Mouse (Mus musculus) T-helper 17 cell (primary cell): Measurements from ENCODE around the gene Zfhx3.

Experiments
- in situ Hi-C, 2 experiments: fragments of 300-600 bp; cut with MboI, MseI; formaldehyde crosslinking; loops; 1 replicate in 1 of 2; 2 replicates in 1 of 2; pipeline ENCODE4 v1.15.1; 2025; ENCODE audit warnings: high pct_unique_total_duplicates in 2 of 2

Gene Zfhx3

DNA sequence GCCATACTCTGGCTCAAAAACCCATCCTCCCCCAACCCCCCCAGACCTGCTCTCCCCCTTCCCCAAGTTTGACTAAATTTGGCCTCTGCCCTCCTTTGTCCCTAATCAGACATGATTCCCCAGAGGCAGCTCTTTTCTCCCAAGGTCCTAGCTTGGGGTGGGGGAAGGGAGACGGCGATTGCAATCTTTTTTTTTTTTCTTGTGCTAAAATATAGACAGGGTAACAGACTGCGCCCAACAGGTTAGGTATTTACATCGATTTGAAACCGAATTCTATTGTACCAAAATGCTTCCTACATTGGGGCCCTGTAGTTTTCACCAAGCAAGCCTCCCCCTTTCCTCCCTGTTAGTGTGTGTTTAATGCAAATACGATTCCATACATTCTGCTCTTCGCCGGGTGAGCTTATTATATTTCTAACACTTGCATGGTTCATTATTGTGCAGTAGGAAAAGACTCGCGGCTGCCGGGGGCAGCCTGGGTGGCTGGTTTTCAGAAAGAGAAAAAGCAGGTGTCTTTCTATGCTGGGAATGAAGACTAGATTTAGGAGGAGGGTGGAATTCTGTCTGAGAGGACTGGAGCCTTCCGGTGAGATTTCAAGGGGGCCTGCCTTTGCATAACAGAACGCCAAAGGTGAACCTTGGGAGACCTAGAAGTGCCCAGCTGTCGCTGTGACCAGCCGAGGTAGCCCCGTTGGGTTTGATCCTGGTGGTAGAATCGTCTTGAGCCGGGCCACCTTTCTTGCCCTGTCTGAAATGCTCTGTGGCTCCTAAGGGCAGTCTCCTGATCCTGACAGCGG, 771.1 kb downstream of the Zfhx3 start:
- in situ Hi-C loops = no loop called here

DNA sequence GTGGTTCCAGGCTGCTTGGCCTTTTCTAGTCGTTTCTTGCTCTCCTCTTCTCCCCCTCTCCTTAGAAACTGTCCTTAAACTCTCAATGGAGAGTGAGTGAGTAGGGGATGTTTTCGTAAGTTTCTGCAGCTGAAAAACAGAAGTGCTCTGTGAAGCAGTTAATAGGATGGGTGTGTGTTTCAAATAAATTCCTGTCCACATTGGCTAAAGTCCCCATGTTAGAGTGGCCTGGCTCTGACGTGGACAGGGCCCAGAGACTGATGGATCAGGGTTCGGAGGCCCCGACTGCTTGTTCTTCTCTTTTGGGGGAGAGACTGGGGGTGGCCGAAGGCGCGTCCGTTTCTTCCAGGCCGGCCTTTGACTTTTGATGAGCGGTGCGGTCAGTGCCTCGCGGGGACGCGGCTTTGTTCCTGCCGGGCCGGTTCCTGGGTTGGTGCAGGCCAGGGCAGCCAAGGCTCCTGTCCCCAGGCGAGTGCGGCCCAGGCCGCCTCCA, 771.7 kb downstream of the Zfhx3 start:
- in situ Hi-C loops = no loop called here

- in situ Hi-C loops = no loop called here
Measured at GRCm38 (mm10) chr8:108714636-108715415, 772.4 kb downstream of the Zfhx3 start.

DNA sequence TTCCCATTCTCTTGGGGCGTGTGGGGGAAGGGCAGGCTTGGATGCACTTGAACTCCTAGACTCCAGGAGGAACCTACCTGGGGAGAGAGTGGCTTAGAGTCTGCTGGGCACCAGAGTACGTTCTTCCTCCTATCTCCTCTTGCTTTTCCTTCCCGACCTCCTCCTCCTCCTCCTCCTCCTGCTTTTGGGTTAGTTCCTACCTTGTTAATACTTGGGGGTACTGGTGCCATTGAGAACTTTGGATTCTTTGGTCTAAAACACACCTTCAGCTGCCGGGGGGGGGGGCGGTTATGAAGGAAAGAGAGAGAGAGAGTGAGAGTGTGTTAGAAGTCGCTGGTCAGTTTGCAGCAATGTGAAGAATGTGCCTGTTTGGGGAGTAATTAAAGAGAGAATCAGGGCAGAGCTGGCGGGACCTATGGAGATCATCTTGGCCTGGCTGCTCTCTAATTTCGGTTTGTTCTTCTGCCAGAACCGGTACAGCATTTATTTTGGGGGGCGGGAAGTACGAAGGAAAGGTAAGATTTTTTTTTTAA, 773.0 kb downstream of the Zfhx3 start:
- in situ Hi-C loops = no loop called here

GRCm38 (mm10) chr8:108716291-108716811, 773.9 kb downstream of the Zfhx3 start:
- in situ Hi-C loops = no loop called here

DNA sequence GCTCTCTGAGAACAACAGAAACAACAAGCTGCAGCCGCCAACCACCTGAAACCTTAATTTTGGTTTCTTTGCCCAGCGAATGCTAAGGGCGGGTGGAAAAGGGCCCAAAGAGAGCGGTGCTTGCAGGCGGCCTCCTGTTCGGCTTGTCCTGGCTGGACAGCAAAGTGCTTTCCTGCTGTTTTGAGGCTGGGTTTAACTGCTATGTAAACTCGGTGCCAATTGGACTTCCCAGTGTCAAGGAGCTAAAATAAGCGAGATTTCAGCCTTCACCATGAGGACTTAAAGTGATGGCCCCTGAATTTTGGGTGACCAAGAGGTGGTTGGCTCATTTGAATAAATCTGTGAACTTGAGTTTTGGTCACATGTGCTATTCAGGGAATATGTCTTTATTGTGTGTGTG, 775.1 kb downstream of the Zfhx3 start:
- in situ Hi-C loops = no loop called here

DNA sequence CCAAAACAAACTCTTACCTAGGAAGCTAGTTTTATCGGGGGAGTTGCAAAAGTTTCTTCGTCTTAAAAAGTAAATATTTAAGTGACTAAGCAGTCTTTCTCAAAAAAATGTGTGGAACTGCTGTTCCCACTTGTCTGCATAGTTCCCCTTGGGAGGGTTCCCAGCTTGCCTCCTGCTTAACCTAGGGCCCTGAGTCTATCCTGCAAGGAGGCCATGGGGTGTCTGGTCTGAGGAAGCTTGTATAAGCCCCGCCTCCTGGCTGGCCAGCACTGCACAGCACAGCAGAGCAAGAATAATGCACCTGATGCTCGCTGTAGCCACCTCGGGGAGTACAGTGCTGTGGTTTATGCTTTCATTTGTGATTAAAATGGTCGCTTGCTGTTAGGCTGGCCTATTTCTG, 775.6 kb downstream of the Zfhx3 start:
- in situ Hi-C loops = no loop called here

- in situ Hi-C loops = no loop called here
Measured at GRCm38 (mm10) chr8:108720840-108721239, 778.4 kb downstream of the Zfhx3 start.

DNA sequence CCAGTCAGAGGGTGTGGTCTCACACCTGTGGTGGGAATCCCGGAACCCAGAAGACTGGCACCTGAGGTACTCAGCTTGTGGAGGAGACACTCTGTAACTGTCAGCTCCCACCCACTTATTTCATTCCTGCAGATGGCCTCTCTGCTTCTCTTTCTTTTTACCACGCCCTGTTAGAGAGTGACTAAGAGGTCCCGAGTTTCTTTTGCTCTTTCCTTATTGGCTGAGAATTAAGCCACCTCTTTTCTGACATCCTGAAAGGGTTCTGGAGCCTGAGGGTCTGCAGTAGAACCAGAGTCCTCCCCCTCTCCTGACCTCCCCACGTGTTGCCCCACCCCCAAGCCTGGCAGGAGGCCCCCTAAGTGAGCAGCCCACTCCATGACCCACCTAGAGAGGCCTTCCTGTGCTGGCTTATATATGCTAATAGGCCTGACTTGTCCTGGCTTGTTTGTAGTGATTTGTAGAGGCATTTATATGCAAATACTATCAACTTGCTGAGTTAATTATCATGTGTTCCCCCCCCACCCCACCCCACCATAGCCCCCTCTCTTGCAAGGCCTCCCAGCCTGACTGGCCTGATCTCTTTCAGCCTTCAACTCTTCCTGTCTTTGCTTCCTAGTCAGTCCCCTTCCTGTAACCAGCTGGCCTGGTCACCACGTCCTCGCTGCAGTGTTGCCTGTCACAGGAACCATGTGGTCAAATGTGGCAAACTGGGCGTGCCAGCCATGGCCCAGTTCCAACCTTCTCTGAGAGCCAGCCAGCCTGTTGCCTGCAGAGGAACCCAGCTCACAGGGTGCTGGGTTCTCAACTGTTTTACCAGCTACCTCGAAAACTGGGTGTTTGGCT, 780.4 kb downstream of the Zfhx3 start:
- in situ Hi-C loops = no loop called here

GRCm38 (mm10) chr8:108723636-108724035, 781.2 kb downstream of the Zfhx3 start:
- in situ Hi-C loops = no loop called here

DNA sequence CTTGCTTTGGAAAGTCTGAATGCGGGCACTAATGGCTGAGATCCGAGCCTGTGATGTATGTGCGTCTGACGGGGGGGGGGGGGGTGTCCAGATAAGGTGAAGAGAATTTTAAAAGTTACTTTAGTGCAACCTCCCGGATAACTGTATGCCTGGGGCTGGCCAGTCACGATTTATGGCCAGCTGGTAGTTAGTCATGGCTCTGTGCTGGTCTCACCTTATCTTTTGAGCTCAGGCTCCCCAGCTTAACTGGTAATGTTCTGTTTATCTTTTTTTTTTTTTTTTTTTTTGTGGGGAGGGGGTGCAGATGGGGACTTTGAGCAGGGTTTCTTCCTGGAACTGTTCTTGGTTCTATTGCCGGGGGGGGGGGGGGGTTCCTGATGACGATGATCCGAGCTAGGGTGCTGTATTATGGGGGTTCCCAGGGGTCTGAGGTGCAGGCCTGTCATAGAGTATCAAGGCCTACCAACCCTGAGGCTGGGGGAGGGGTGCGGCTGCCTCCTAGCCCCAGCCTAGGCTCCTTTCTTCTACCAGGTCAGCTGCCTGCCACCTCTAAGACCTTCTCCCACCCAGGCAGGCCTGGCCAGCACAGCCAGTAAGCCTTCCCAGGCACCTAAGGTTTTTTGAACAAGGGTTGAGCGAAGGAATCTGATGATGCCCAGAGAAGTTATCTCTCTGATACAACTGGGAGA, 782.5 kb downstream of the Zfhx3 start:
- in situ Hi-C loops = loop anchor here in 1 of 2 experiments (25.0 kb wide), 1 partner anchor 1113 kb away; no protein-coding TSS in a partner anchor

DNA sequence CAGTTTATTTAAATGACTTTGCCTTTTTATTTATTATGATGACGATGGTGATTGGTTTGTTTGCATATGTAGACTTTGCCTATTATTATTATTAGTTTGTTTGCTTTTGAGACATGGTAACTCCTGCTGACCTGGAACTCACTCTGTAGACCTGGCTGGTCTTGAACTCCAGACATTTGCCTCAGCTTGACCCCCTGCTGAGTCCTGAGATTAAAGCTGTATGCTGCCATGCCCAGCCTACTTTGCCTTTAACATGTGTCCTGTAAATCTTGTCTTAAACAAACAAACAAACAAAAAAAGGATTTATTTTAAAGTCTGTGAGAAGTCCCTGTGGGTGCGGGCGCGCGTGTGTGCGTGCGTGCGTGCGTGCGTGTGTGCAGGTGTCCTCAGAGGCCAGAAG, 783.2 kb downstream of the Zfhx3 start:
- in situ Hi-C loops = loop anchor here in 1 of 2 experiments (25.0 kb wide), 1 partner anchor 1113 kb away; no protein-coding TSS in a partner anchor

DNA sequence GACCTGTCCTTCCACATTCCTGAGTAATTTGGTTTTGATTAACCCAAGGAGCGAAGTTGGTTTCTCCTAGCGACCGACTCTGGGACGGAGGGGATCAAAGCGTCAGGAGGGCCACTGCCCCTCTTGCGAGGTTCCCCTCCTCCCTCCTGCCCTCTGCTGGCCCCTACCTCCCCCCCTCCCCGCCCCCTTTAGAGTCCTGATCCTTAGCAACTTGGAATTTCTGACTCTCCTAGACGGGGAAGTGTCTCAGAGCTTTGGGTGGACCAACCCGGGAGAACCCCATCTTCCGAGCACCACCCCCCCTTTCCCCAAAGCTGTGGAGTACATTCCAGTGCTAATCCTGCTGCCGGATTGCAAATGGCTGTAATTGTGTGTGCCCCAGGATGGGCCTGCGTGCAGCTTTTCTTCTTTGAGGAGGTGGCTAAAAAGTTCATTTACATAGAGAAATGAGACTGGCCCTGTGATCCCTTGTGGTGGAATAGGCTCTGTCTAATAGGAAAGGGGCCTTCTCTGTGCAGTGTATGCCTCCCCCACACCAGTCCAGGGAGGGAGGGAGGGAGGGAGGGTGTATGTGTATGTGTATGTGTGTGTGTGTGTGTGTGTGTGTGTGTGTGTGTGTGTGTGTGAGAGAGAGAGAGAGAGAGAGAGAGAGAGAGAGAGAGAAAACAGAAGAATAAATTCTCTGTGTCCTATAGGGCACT, 784.2 kb downstream of the Zfhx3 start:
- in situ Hi-C loops = loop anchor here in 1 of 2 experiments (25.0 kb wide), 1 partner anchor 1114 kb away; no protein-coding TSS in a partner anchor

DNA sequence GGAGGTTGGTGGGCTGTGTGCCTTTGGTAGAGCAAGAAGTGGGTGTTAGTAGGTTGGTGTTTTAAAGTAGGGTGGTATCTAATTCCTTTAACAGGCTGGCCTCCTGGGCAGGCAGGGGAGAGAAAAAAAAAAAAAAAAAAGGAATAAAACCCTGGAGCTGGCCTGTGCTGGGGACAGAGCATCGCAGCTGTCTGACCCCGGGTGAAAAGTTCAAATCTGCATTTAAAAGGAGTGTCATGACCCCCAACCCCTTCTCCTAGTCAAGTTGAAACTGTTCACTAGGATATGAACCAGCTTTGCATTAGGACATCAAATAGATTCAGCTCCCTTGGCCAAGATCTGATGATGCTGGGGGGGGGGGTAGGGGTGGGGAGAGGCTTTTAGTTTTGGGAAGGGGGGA, 786.7 kb downstream of the Zfhx3 start:
- in situ Hi-C loops = loop anchor here in 1 of 2 experiments (25.0 kb wide), 1 partner anchor 1117 kb away; no protein-coding TSS in a partner anchor

GRCm38 (mm10) chr8:108729667-108730329, 787.4 kb downstream of the Zfhx3 start:
- in situ Hi-C loops = loop anchor here in 1 of 2 experiments (25.0 kb wide), 1 partner anchor 1117 kb away; no protein-coding TSS in a partner anchor

DNA sequence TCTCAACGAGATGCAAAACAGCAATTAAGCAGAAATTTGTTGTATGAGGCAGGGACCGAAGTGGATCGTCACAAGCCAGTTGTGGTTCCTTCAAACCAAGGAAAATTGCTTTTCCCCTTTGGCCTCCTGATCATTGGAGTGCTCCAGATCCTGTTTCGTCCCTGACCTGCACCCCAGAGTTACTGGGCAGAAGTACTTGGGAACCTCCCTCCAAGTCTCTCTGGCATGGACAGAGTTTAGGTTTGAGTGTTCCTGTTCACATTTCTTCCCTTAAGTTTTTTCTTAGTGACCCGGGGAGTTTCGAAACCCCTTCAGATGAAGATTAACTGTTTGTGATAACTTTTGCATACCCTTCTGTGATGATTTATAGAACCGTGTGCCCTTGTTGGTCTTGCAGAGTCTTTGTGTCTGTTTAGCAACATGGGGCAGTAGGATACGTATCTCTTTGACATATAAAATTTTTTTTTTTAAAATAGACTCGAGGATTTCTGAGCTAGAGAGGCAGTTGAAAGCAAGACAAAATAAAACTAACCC, 788.5 kb downstream of the Zfhx3 start:
- in situ Hi-C loops = loop anchor here in 1 of 2 experiments (25.0 kb wide), 1 partner anchor 1119 kb away; no protein-coding TSS in a partner anchor

DNA sequence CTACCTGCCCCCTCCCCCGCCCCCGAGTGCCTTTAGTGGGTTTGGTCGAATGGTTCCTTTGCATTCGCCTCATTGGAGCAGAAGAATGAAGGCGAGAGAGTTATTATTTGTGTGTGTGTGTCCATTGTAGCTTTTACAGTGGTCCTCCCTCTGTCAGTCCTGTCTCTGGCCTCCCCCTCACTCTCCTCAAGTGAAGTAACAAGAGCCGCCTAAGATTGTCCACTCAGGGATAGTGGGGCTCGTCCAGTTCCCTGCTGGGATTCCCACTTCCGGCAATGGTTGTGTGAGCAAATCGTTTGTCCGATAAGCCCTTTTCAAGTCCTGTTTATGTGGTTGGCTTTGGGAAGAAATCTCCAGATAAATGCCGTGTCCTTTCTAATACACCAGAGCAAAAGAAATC, 790.1 kb downstream of the Zfhx3 start:
- in situ Hi-C loops = loop anchor here in 1 of 2 experiments (25.0 kb wide), 1 partner anchor 1120 kb away; no protein-coding TSS in a partner anchor

DNA sequence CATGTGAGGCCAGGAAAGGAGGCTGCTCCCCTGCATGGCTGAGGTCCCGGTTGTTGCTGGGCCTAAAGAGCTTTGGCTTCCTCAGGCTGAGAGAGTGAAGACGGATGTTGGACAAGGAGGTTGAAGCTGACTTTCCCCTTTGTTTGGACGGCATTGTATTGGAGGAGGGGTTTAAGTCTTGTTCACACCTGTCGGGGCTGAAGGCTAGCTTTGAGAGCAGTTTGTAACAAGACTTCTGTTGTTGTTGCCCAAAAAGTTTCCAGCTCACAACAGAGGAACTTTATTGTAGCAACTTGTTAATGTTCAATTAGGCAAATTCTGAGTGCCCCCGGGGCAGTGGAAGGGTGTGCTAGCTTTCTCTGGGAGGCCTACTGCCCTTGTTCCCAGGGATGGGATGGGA, 790.9 kb downstream of the Zfhx3 start:
- in situ Hi-C loops = loop anchor here in 1 of 2 experiments (25.0 kb wide), 1 partner anchor 1121 kb away; no protein-coding TSS in a partner anchor
